22 mouse cellular contexts compared by ENCODE assay signal in genomic region chr6:118759015-118759414, GRCm38 (mm10).
DNase-seq lines count a peak whose midpoint lies in the region; ATAC-seq and TF ChIP-seq lines count a peak whose summit lies in the region.
"Had no signal": no experiment of that assay in that cellular context is flagged by ENCODE, and none has a peak within 500 bp of the region (broad histone marks: within the 10 kb centered on the region; RNA-seq: fewer than 3 reads in every experiment).

No protein-coding gene starts in this region.

- H3K4me2 ChIP-seq in forebrain, postnatal 0 days (ENCODE audit: low read depth) = no peak overlapping the region
- H3K4me2 ChIP-seq in forebrain, embryonic 13.5 days = no peak overlapping the region
- peak overlapping the region; percentile 67 for H3K4me2 ChIP-seq in liver, embryonic 13.5 days
- H3K4me2 ChIP-seq: embryonic facial prominence, embryonic 12.5 days; hindbrain, embryonic 15.5 days; intestine, embryonic 15.5 days; neural tube, embryonic 12.5 days had no signal

- H3K4me3 ChIP-seq in forebrain, postnatal 0 days (ENCODE audit: low read depth, low read length) = no peak overlapping the region
- H3K4me3 ChIP-seq in forebrain, embryonic 13.5 days = no peak overlapping the region
- H3K4me3 ChIP-seq in liver, embryonic 13.5 days (replicated peaks) = peak overlapping the region; percentile 39
- H3K4me3 ChIP-seq in olfactory bulb, adult 2 months (ENCODE audit: insufficient read depth, low read depth, low read length) = no peak overlapping the region
- H3K4me3 ChIP-seq: embryonic facial prominence, embryonic 12.5 days; gastrocnemius, adult 2 months; hindbrain, embryonic 15.5 days; intestine, embryonic 15.5 days; midbrain, embryonic 10.5 days; neural tube, embryonic 12.5 days had no signal

- H3K9me3 ChIP-seq in forebrain, postnatal 0 days (ENCODE audit: low read length) = no peaks in the 10 kb centered on the region
- no peaks in the 10 kb centered on the region for H3K9me3 ChIP-seq in forebrain, embryonic 13.5 days (replicated peaks)
- H3K9me3 ChIP-seq in liver, embryonic 13.5 days (replicated peaks) = no peaks in the 10 kb centered on the region
- H3K9me3 ChIP-seq: embryonic facial prominence, embryonic 12.5 days; hindbrain, embryonic 15.5 days; intestine, embryonic 15.5 days; midbrain, embryonic 10.5 days; neural tube, embryonic 12.5 days had no signal

- no peaks in the 10 kb centered on the region for H3K27me3 ChIP-seq in forebrain, postnatal 0 days (ENCODE audit: insufficient read depth, low read length)
- H3K27me3 ChIP-seq in forebrain, embryonic 13.5 days = no peaks in the 10 kb centered on the region
- no peaks in the 10 kb centered on the region for H3K27me3 ChIP-seq in liver, embryonic 13.5 days
- H3K27me3 ChIP-seq: embryonic facial prominence, embryonic 12.5 days; hindbrain, embryonic 15.5 days; intestine, embryonic 15.5 days; neural tube, embryonic 12.5 days had no signal

- no peak overlapping the region for H3K27ac ChIP-seq in forebrain, postnatal 0 days (ENCODE audit: low read depth, low read length)
- H3K27ac ChIP-seq in forebrain, embryonic 13.5 days = no peak overlapping the region
- peak overlapping the region; percentile 97 for H3K27ac ChIP-seq in liver, embryonic 13.5 days
- H3K27ac ChIP-seq in olfactory bulb, adult 2 months (ENCODE audit: insufficient read depth, low read depth, low read length) = peak overlapping the region; percentile 42; the same call in 1 of the 2 replicates
- H3K27ac ChIP-seq: embryonic facial prominence, embryonic 12.5 days; gastrocnemius, adult 2 months; hindbrain, embryonic 15.5 days; intestine, embryonic 15.5 days; midbrain, embryonic 10.5 days; neural tube, embryonic 12.5 days had no signal

- no peak overlapping the region for H3K9ac ChIP-seq in forebrain, postnatal 0 days
- H3K9ac ChIP-seq in forebrain, embryonic 13.5 days = no peak overlapping the region
- peak overlapping the region; percentile 69 for H3K9ac ChIP-seq in liver, embryonic 13.5 days
- H3K9ac ChIP-seq: embryonic facial prominence, embryonic 12.5 days; hindbrain, embryonic 15.5 days; intestine, embryonic 15.5 days; neural tube, embryonic 12.5 days had no signal

- ATAC-seq in forebrain, postnatal 0 days = peak; percentile 12; the same call in 1 of the 2 replicates
- no peak for ATAC-seq in forebrain, embryonic 13.5 days
- peak; percentile 77 for ATAC-seq in liver, embryonic 13.5 days (ENCODE audit: low read depth)
- ATAC-seq in megakaryocyte, adult 5-6 weeks (ENCODE audit: poor library complexity, severe bottlenecking) = no peak
- ATAC-seq: CD4-positive, CD25-positive, alpha-beta regulatory T cell, adult 4 months had no signal

- H3K4me1 ChIP-seq in forebrain, postnatal 0 days (ENCODE audit: insufficient read depth) = no peaks in the 10 kb centered on the region
- H3K4me1 ChIP-seq in forebrain, embryonic 13.5 days = peaks cover 21% of the 10 kb centered on the region
- peaks cover 57% of the 10 kb centered on the region for H3K4me1 ChIP-seq in liver, embryonic 13.5 days (replicated peaks)
- peaks cover 30% of the 10 kb centered on the region for H3K4me1 ChIP-seq in olfactory bulb, adult 2 months (ENCODE audit: control insufficient read depth, insufficient read depth, low read length)
- H3K4me1 ChIP-seq: embryonic facial prominence, embryonic 12.5 days; intestine, embryonic 15.5 days; midbrain, embryonic 10.5 days had no signal

- TF ChIP-seq POLR2A in olfactory bulb, adult 2 months (IDR thresholded peaks at IDR 0.05; ENCODE audit: insufficient read depth, low read depth, low read length) = no peak

- no peaks in the 10 kb centered on the region; the same call in 1 of the 2 replicates for H3K36me3 ChIP-seq in forebrain, postnatal 0 days (ENCODE audit: insufficient read depth)
- H3K36me3 ChIP-seq in forebrain, embryonic 13.5 days (ENCODE audit: poor library complexity, severe bottlenecking) = no peaks in the 10 kb centered on the region
- H3K36me3 ChIP-seq in liver, embryonic 13.5 days = no peaks in the 10 kb centered on the region
- H3K36me3 ChIP-seq: hindbrain, embryonic 15.5 days; intestine, embryonic 15.5 days; midbrain, embryonic 10.5 days; neural tube, embryonic 12.5 days had no signal

- TF ChIP-seq CTCF in forebrain, postnatal 0 days (IDR thresholded peaks at IDR 0.05; ENCODE audit: low read depth) = no peak
- TF ChIP-seq CTCF in olfactory bulb, adult 2 months (IDR thresholded peaks at IDR 0.05; ENCODE audit: insufficient read depth, low read depth, low read length) = no peak

- 64% methylated on average over 5 of the region's 5 CpGs for WGBS in forebrain, postnatal 0 days
- 80% methylated on average over 5 of the region's 5 CpGs for WGBS in forebrain, embryonic 13.5 days
- 38% methylated on average over 5 of the region's 5 CpGs for WGBS in liver, embryonic 13.5 days (ENCODE audit: insufficient replicate concordance)
- 57% methylated on average over 5 of the region's 5 CpGs for WGBS in olfactory bulb, adult 2 months

- DNase-seq in forebrain, postnatal 0 days = no peak
- peak; percentile 18 for DNase-seq in spleen, adult 12 weeks (ENCODE audit: low spot score)
- no peak for DNase-seq in spleen, adult 18-20 months
- peak; percentile 58 for DNase-seq in liver, embryonic 13.5 days
- no peak for DNase-seq in B cell, adult 2 months
- DNase-seq: adrenal gland, postnatal 14 days; cerebellum, adult 9-10 months; gastrocnemius, adult 2 months; heart, postnatal 14 days; kidney, adult 9 months; kidney, postnatal 25 days; lung, adult 2 months; thymus, adult 2 months had no signal

Comparison
In these comparisons a context has a peak if more than half of its experiments do, and no peak if none do; other contexts are left out.
1. ATAC-seq: peak in forebrain, postnatal 0 days (single experiment) and liver, embryonic 13.5 days (single experiment); none in forebrain, embryonic 13.5 days (single experiment) and megakaryocyte, adult 5-6 weeks (single experiment).
2. DNase-seq: peak in spleen, adult 12 weeks (single experiment) and liver, embryonic 13.5 days (single experiment); none in forebrain, postnatal 0 days (single experiment), spleen, adult 18-20 months (0 of 2) and B cell, adult 2 months (0 of 2).
3. H3K27ac ChIP-seq: peak in liver, embryonic 13.5 days (single experiment) and olfactory bulb, adult 2 months (single experiment); none in forebrain, postnatal 0 days (single experiment) and forebrain, embryonic 13.5 days (single experiment).